Mouse (Mus musculus): ENCODE data around the gene Slc39a13. TPM values are rescaled to one million over a fixed set of nuclear protein-coding genes. Genes with fewer than 3 reads are reported as not detected.

The Slc39a13 gene
- polyA plus RNA-seq, 1 experiment from 2014 or later: 34.0 TPM

GRCm38 (mm10) chr2:91098156-91098555, 27.9 kb upstream of the Slc39a13 start:
- Histone ChIP-seq H3K9ac (ENCODE audit: low read depth, low read length) (0 out of 2 replicates have a peak overlapping the region, but pooled peaks have one; percentile 16), H3K27me3 (ENCODE audit: control insufficient read depth, insufficient read depth, low read length) (no peaks in the 10 kb centered on the region), H3K27ac (ENCODE audit: low read depth, low read length) (no peak overlapping the region), H3K36me3 (ENCODE audit: control insufficient read depth, insufficient read depth, low read length) (no peaks in the 10 kb centered on the region), H3K4me3 (ENCODE audit: low read depth, low read length) (no peak overlapping the region), H3K4me1 (ENCODE audit: control insufficient read depth, insufficient read depth, low read length) (peaks cover 7% of the 10 kb centered on the region), H3K9me3 (replicated peaks; ENCODE audit: control insufficient read depth, low read length) (no peaks in the 10 kb centered on the region), H3K4me2 (no peak overlapping the region)
- 78% methylated on average over 2 of the region's 2 CpGs for WGBS (ENCODE audit: insufficient replicate concordance)
- ATAC-seq (replicated peaks; ENCODE audit: insufficient number of reproducible peaks, low FRiP score, low TSS enrichment): no peak

GRCm38 (mm10) chr2:91097015-91097414, 26.8 kb upstream of the Slc39a13 start:
- Histone ChIP-seq H3K9ac (ENCODE audit: low read depth, low read length) (no peak overlapping the region), H3K4me2 (no peak overlapping the region), H3K4me3 (ENCODE audit: low read depth, low read length) (no peak overlapping the region), H3K27ac (ENCODE audit: low read depth, low read length) (no peak overlapping the region), H3K9me3 (replicated peaks; ENCODE audit: control insufficient read depth, low read length) (no peaks in the 10 kb centered on the region), H3K36me3 (ENCODE audit: control insufficient read depth, insufficient read depth, low read length) (no peaks in the 10 kb centered on the region), H3K27me3 (ENCODE audit: control insufficient read depth, insufficient read depth, low read length) (no peaks in the 10 kb centered on the region), H3K4me1 (ENCODE audit: control insufficient read depth, insufficient read depth, low read length) (peaks cover 7% of the 10 kb centered on the region)
- ATAC-seq (replicated peaks; ENCODE audit: insufficient number of reproducible peaks, low FRiP score, low TSS enrichment): no peak
- WGBS (ENCODE audit: insufficient replicate concordance): 53% methylated on average over 10 of the region's 10 CpGs

- 52% methylated on average over 14 of the region's 14 CpGs for WGBS (ENCODE audit: insufficient replicate concordance)
- H3K9me3 ChIP-seq (replicated peaks; ENCODE audit: control insufficient read depth, low read length): no peaks in the 10 kb centered on the region
- ATAC-seq (replicated peaks; ENCODE audit: insufficient number of reproducible peaks, low FRiP score, low TSS enrichment): no peak
- no peaks in the 10 kb centered on the region for H3K36me3 ChIP-seq (ENCODE audit: control insufficient read depth, insufficient read depth, low read length)
- no peak overlapping the region; the same call in 1 of the 2 replicates for H3K4me2 ChIP-seq
- no peak overlapping the region for H3K4me3 ChIP-seq (ENCODE audit: low read depth, low read length)
- peaks cover 7% of the 10 kb centered on the region for H3K4me1 ChIP-seq (ENCODE audit: control insufficient read depth, insufficient read depth, low read length)
- H3K27me3 ChIP-seq (ENCODE audit: control insufficient read depth, insufficient read depth, low read length): no peaks in the 10 kb centered on the region
- H3K9ac ChIP-seq (ENCODE audit: low read depth, low read length): peak overlapping the region; percentile 24; the same call in 1 of the 2 replicates
- no peak overlapping the region for H3K27ac ChIP-seq (ENCODE audit: low read depth, low read length)
These were observed 26.3 kb upstream of the Slc39a13 start for GRCm38 (mm10) chr2:91096524-91096923.

GRCm38 (mm10) chr2:91090827-91091226, 20.6 kb upstream of the Slc39a13 start:
- Histone ChIP-seq H3K4me3 (ENCODE audit: low read depth, low read length) (no peak overlapping the region), H3K9me3 (replicated peaks; ENCODE audit: control insufficient read depth, low read length) (no peaks in the 10 kb centered on the region), H3K36me3 (ENCODE audit: control insufficient read depth, insufficient read depth, low read length) (no peaks in the 10 kb centered on the region), H3K4me1 (ENCODE audit: control insufficient read depth, insufficient read depth, low read length) (no peaks in the 10 kb centered on the region), H3K9ac (ENCODE audit: low read depth, low read length) (no peak overlapping the region), H3K27me3 (ENCODE audit: control insufficient read depth, insufficient read depth, low read length) (no peaks in the 10 kb centered on the region), H3K4me2 (no peak overlapping the region), H3K27ac (ENCODE audit: low read depth, low read length) (no peak overlapping the region)
- 73% methylated on average over 6 of the region's 6 CpGs for WGBS (ENCODE audit: insufficient replicate concordance)
- no peak for ATAC-seq (replicated peaks; ENCODE audit: insufficient number of reproducible peaks, low FRiP score, low TSS enrichment)

GRCm38 (mm10) chr2:91090208-91090607, 20.0 kb upstream of the Slc39a13 start:
- no peak for ATAC-seq (replicated peaks; ENCODE audit: insufficient number of reproducible peaks, low FRiP score, low TSS enrichment)
- no peaks in the 10 kb centered on the region for H3K4me1 ChIP-seq (ENCODE audit: control insufficient read depth, insufficient read depth, low read length)
- no peak overlapping the region for H3K27ac ChIP-seq (ENCODE audit: low read depth, low read length)
- no peaks in the 10 kb centered on the region for H3K27me3 ChIP-seq (ENCODE audit: control insufficient read depth, insufficient read depth, low read length)
- no peaks in the 10 kb centered on the region for H3K9me3 ChIP-seq (replicated peaks; ENCODE audit: control insufficient read depth, low read length)
- WGBS (ENCODE audit: insufficient replicate concordance): 75% methylated on average over 6 of the region's 6 CpGs
- no peak overlapping the region for H3K4me2 ChIP-seq
- H3K9ac ChIP-seq (ENCODE audit: low read depth, low read length): no peak overlapping the region
- no peaks in the 10 kb centered on the region for H3K36me3 ChIP-seq (ENCODE audit: control insufficient read depth, insufficient read depth, low read length)
- H3K4me3 ChIP-seq (ENCODE audit: low read depth, low read length): no peak overlapping the region

GRCm38 (mm10) chr2:91088987-91089386, 18.8 kb upstream of the Slc39a13 start:
- H3K36me3 ChIP-seq (ENCODE audit: control insufficient read depth, insufficient read depth, low read length): no peaks in the 10 kb centered on the region
- 74% methylated on average over 9 of the region's 9 CpGs for WGBS (ENCODE audit: insufficient replicate concordance)
- H3K27ac ChIP-seq (ENCODE audit: low read depth, low read length): no peak overlapping the region
- H3K9ac ChIP-seq (ENCODE audit: low read depth, low read length): no peak overlapping the region
- no peak overlapping the region for H3K4me3 ChIP-seq (ENCODE audit: low read depth, low read length)
- H3K4me1 ChIP-seq (ENCODE audit: control insufficient read depth, insufficient read depth, low read length): no peaks in the 10 kb centered on the region
- no peak overlapping the region for H3K4me2 ChIP-seq
- no peaks in the 10 kb centered on the region for H3K27me3 ChIP-seq (ENCODE audit: control insufficient read depth, insufficient read depth, low read length)
- no peaks in the 10 kb centered on the region for H3K9me3 ChIP-seq (replicated peaks; ENCODE audit: control insufficient read depth, low read length)
- no peak for ATAC-seq (replicated peaks; ENCODE audit: insufficient number of reproducible peaks, low FRiP score, low TSS enrichment)

GRCm38 (mm10) chr2:91087453-91087852, 17.2 kb upstream of the Slc39a13 start:
- H3K4me1 ChIP-seq (ENCODE audit: control insufficient read depth, insufficient read depth, low read length): no peaks in the 10 kb centered on the region
- no peak overlapping the region for H3K27ac ChIP-seq (ENCODE audit: low read depth, low read length)
- H3K4me2 ChIP-seq: no peak overlapping the region
- no peaks in the 10 kb centered on the region for H3K36me3 ChIP-seq (ENCODE audit: control insufficient read depth, insufficient read depth, low read length)
- no peak for ATAC-seq (replicated peaks; ENCODE audit: insufficient number of reproducible peaks, low FRiP score, low TSS enrichment)
- H3K4me3 ChIP-seq (ENCODE audit: low read depth, low read length): no peak overlapping the region
- 78% methylated on average over 9 of the region's 9 CpGs for WGBS (ENCODE audit: insufficient replicate concordance)
- H3K9ac ChIP-seq (ENCODE audit: low read depth, low read length): no peak overlapping the region
- H3K9me3 ChIP-seq (replicated peaks; ENCODE audit: control insufficient read depth, low read length): no peaks in the 10 kb centered on the region
- H3K27me3 ChIP-seq (ENCODE audit: control insufficient read depth, insufficient read depth, low read length): no peaks in the 10 kb centered on the region

GRCm38 (mm10) chr2:91086392-91087237, 16.4 kb upstream of the Slc39a13 start:
- no peak for ATAC-seq (replicated peaks; ENCODE audit: insufficient number of reproducible peaks, low FRiP score, low TSS enrichment)
- WGBS (ENCODE audit: insufficient replicate concordance): 73% methylated on average over 9 of the region's 9 CpGs

More at GRCm38 (mm10) chr2:91086392-91087237, 16.4 kb upstream of the Slc39a13 start:
- no peak overlapping the region for H3K4me2 ChIP-seq
- no peaks in the 10 kb centered on the region for H3K27me3 ChIP-seq (ENCODE audit: control insufficient read depth, insufficient read depth, low read length)
- no peaks in the 10 kb centered on the region for H3K4me1 ChIP-seq (ENCODE audit: control insufficient read depth, insufficient read depth, low read length)
- no peak overlapping the region for H3K27ac ChIP-seq (ENCODE audit: low read depth, low read length)
- no peak overlapping the region for H3K9ac ChIP-seq (ENCODE audit: low read depth, low read length)
- no peak overlapping the region for H3K4me3 ChIP-seq (ENCODE audit: low read depth, low read length)
- no peaks in the 10 kb centered on the region for H3K36me3 ChIP-seq (ENCODE audit: control insufficient read depth, insufficient read depth, low read length)
- no peaks in the 10 kb centered on the region for H3K9me3 ChIP-seq (replicated peaks; ENCODE audit: control insufficient read depth, low read length)

Measured in heart, embryonic 11.5 days (tissue).